Mouse (Mus musculus) kidney, embryonic 16.5 days (tissue): ENCODE results near the gene 2610042L04Rik. TPM values are rescaled to one million over a fixed set of nuclear protein-coding genes. Genes with fewer than 3 reads are reported as not detected.
"Not testable (repeated sequence)": the region's sequence is repeated elsewhere in the genome, so short reads cannot be mapped to it uniquely, and the experiment has no call there.

Experiments used
- ATAC-seq: fragments of 200-750 bp; cut with Nextera tagmentation; 2 replicates; pipeline ENCODE4 v1.8.0; 2017; ENCODE audit warnings: moderate TSS enrichment; ENCODE audit not compliant: low FRiP score, low TSS enrichment
- H3K27ac ChIP-seq: fragments of 300-500 bp; sonication (generic); 2 replicates; pipeline ENCODE4 v1.5.1; 2014; ENCODE audit warnings: low read length
- H3K27me3 ChIP-seq: fragments of 300-500 bp; sonication (generic); 2 replicates; pipeline ENCODE4 v1.6.1; 2014; ENCODE audit warnings: low read length, control low read depth, mixed read lengths; ENCODE audit not compliant: insufficient read depth
- H3K36me3 ChIP-seq: fragments of 300-500 bp; sonication (generic); 2 replicates; pipeline ENCODE4 v1.6.1; 2014; ENCODE audit warnings: low read length, control low read depth, mixed read lengths; ENCODE audit not compliant: insufficient read depth
- H3K4me1 ChIP-seq: fragments of 300-500 bp; sonication (generic); 2 replicates; pipeline ENCODE4 v1.6.1; 2014; ENCODE audit warnings: low read length, control low read depth, mixed read lengths; ENCODE audit not compliant: insufficient read depth
- H3K4me2 ChIP-seq: fragments of 300-500 bp; sonication (generic); replicated peaks from 2 replicates; pipeline ENCODE4 v1.6.1; 2014; ENCODE audit warnings: low read depth, low read length
- H3K4me3 ChIP-seq: fragments of 300-500 bp; sonication (generic); 2 replicates; pipeline ENCODE4 v1.5.1; 2014; ENCODE audit warnings: mild to moderate bottlenecking, low read length
- H3K9ac ChIP-seq: fragments of 300-500 bp; sonication (generic); replicated peaks from 2 replicates; pipeline ENCODE4 v1.6.1; 2014; ENCODE audit warnings: low read length
- H3K9me3 ChIP-seq: fragments of 300-500 bp; sonication (generic); 2 replicates; pipeline ENCODE4 v1.6.1; 2016; ENCODE audit warnings: low read length, control low read depth
- WGBS: fragments of 180-500 bp; shearing (Covaris S2); extraction: QIAGEN DNeasy Blood & Tissue Kit; methylation state at CpG from one replicate; pipeline ENCODE4 v1.1.7; 2014; 5-methylcytosine and 5-hydroxymethylcytosine counted together
- polyA plus RNA-seq: library from polyadenylated mRNA; unstranded; fragments of >200 nt; fragmentation: Nextera tagmentation; extraction: Ambion mirVana; gene quantifications from 2 replicates; pipeline ENCODE4 v1.2.1, GENCODE M21; 2015

The 2610042L04Rik gene
- polyA plus RNA-seq = 0.12 TPM in 1 of 2 replicates, not detected in the other

GRCm38 (mm10) chr14:4334476-4335080 lies at the start of gene 2610042L04Rik:
TSS of gene 2610042L04Rik (plus strand) at chr14:4334763.
- Histone ChIP-seq H3K4me3 (peak within 1 kb of the TSS; percentile 34), H3K4me2 (peak within 1 kb of the TSS; percentile 60)
- WGBS = 2% methylated on average over 20 of the region's 48 CpGs
- H3K4me1 ChIP-seq, H3K9ac ChIP-seq, H3K36me3 ChIP-seq, ATAC-seq, H3K27me3 ChIP-seq, H3K27ac ChIP-seq, H3K9me3 ChIP-seq: not testable (repeated sequence)

GRCm38 (mm10) chr14:4316983-4317382 lies 17.6 kb upstream of the 2610042L04Rik start, which contains the start of gene Gm3149:
TSS of gene Gm3149 (plus strand) at chr14:4317283.
- not testable (repeated sequence) for ATAC-seq, H3K27me3 ChIP-seq
- no CpG with 5 or more reads among the region's 1 CpGs for WGBS

GRCm38 (mm10) chr14:4335506-4335905 lies 943 bp downstream of the 2610042L04Rik start:
- not testable (repeated sequence) for ATAC-seq, H3K9ac ChIP-seq, H3K27ac ChIP-seq, H3K27me3 ChIP-seq, H3K4me3 ChIP-seq, H3K36me3 ChIP-seq, H3K4me2 ChIP-seq, H3K9me3 ChIP-seq, H3K4me1 ChIP-seq
- 1% methylated on average over 7 of the region's 8 CpGs for WGBS

More at GRCm38 (mm10) chr14:4316983-4317382, 17.6 kb upstream of the 2610042L04Rik start, which contains the start of gene Gm3149:
- H3K27ac ChIP-seq, H3K9me3 ChIP-seq, H3K9ac ChIP-seq, H3K4me1 ChIP-seq, H3K4me2 ChIP-seq, H3K36me3 ChIP-seq, H3K4me3 ChIP-seq: not testable (repeated sequence)

GRCm38 (mm10) chr14:4368991-4369390 lies 34.4 kb downstream of the 2610042L04Rik start:
- not testable (repeated sequence) for ATAC-seq, H3K9me3 ChIP-seq, H3K36me3 ChIP-seq, H3K4me1 ChIP-seq, H3K4me2 ChIP-seq, H3K27ac ChIP-seq, H3K27me3 ChIP-seq, H3K4me3 ChIP-seq, H3K9ac ChIP-seq
- WGBS = 80% methylated on average over 2 of the region's 3 CpGs

- not testable (repeated sequence) for H3K4me1 ChIP-seq, ATAC-seq, H3K9ac ChIP-seq, H3K27ac ChIP-seq, H3K4me2 ChIP-seq, H3K9me3 ChIP-seq, H3K27me3 ChIP-seq, H3K4me3 ChIP-seq, H3K36me3 ChIP-seq
- WGBS = 70% methylated on average over 3 of the region's 3 CpGs
Observed at GRCm38 (mm10) chr14:4369691-4370090, 35.1 kb downstream of the 2610042L04Rik start.

- not testable (repeated sequence) for H3K27me3 ChIP-seq, H3K4me2 ChIP-seq, H3K27ac ChIP-seq, H3K4me1 ChIP-seq, ATAC-seq, H3K4me3 ChIP-seq, H3K36me3 ChIP-seq, H3K9me3 ChIP-seq, H3K9ac ChIP-seq
Observed at GRCm38 (mm10) chr14:4377871-4378270, 43.3 kb downstream of the 2610042L04Rik start.

- H3K4me2 ChIP-seq, H3K27ac ChIP-seq, H3K4me1 ChIP-seq, H3K27me3 ChIP-seq, H3K9me3 ChIP-seq, ATAC-seq, H3K36me3 ChIP-seq, H3K4me3 ChIP-seq, H3K9ac ChIP-seq: not testable (repeated sequence)
Observed at GRCm38 (mm10) chr14:4385606-4386005, 51.0 kb downstream of the 2610042L04Rik start.

GRCm38 (mm10) chr14:4392841-4393530 lies 58.4 kb downstream of the 2610042L04Rik start:
- not testable (repeated sequence) for H3K4me1 ChIP-seq, H3K9ac ChIP-seq, H3K9me3 ChIP-seq, H3K27me3 ChIP-seq, H3K27ac ChIP-seq, ATAC-seq, H3K4me3 ChIP-seq, H3K36me3 ChIP-seq, H3K4me2 ChIP-seq
- WGBS = 100% methylated on average over 3 of the region's 6 CpGs

GRCm38 (mm10) chr14:4397226-4397625 lies 62.7 kb downstream of the 2610042L04Rik start, which contains the start of gene Gm3159:
TSS of gene Gm3159 (plus strand) at chr14:4397526.
- not testable (repeated sequence) for H3K9me3 ChIP-seq, H3K36me3 ChIP-seq, H3K4me3 ChIP-seq, H3K27me3 ChIP-seq, H3K4me1 ChIP-seq, H3K4me2 ChIP-seq, H3K27ac ChIP-seq, H3K9ac ChIP-seq, ATAC-seq
- WGBS = 71% methylated on average over 1 of the region's 3 CpGs

- not testable (repeated sequence) for H3K36me3 ChIP-seq, ATAC-seq, H3K4me2 ChIP-seq, H3K4me1 ChIP-seq, H3K9me3 ChIP-seq, H3K4me3 ChIP-seq, H3K27ac ChIP-seq, H3K27me3 ChIP-seq, H3K9ac ChIP-seq
Observed at GRCm38 (mm10) chr14:4398624-4399023, 64.1 kb downstream of the 2610042L04Rik start.
